Mouse (Mus musculus) ES-E14 (cell line): ENCODE data around the gene Uts2. TPM values are rescaled to one million over a fixed set of nuclear protein-coding genes. Genes with fewer than 3 reads are reported as not detected.

Experiments
- DNase-seq: peaks from one replicate; pipeline ENCODE4 v3.0.0-alpha.2; 2013; ENCODE audit warnings: low read depth, low spot score
- H3K27ac ChIP-seq: 2 replicates; pipeline ENCODE4 v1.5.1; 2012; ENCODE audit warnings: low read depth, mild to moderate bottlenecking, low read length, moderate library complexity, mixed read lengths; ENCODE audit not compliant: poor library complexity, insufficient read depth, severe bottlenecking
- H3K36me3 ChIP-seq: 2 replicates; pipeline ENCODE4 v1.6.1; 2012; ENCODE audit warnings: mild to moderate bottlenecking, low read length, moderate library complexity, mixed read lengths; ENCODE audit not compliant: control insufficient read depth, poor library complexity, insufficient read depth, severe bottlenecking
- H3K4me1 ChIP-seq, 2 experiments: fragments of 150-350 bp in 1 of 2; sonication (generic) in 1 of 2; 2 replicates each; pipeline ENCODE4 v1.6.1; 2012; ENCODE audit warnings: low read length in 2 of 2, mild to moderate bottlenecking in 1 of 2, mixed read lengths in 1 of 2; ENCODE audit not compliant: control insufficient read depth in 2 of 2, insufficient read depth in 2 of 2, poor library complexity in 1 of 2
- H3K4me3 ChIP-seq, 2 experiments: fragments of 150-350 bp in 1 of 2; sonication (generic) in 1 of 2; 2 replicates each; pipeline ENCODE4 v1.5.1; 2012; ENCODE audit warnings: low read length in 2 of 2, low read depth in 1 of 2, mild to moderate bottlenecking in 1 of 2, mixed read lengths in 1 of 2; ENCODE audit not compliant: insufficient read depth in 1 of 2, poor library complexity in 1 of 2, severe bottlenecking in 1 of 2
- H3K9ac ChIP-seq: 2 replicates; pipeline ENCODE4 v1.6.1; 2012; ENCODE audit warnings: low read depth, mild to moderate bottlenecking, low read length, mixed read lengths; ENCODE audit not compliant: poor library complexity, insufficient read depth, severe bottlenecking
- H3K9me3 ChIP-seq: fragments of 150-350 bp; sonication (generic); 2 replicates; pipeline ENCODE4 v1.6.1; 2012; ENCODE audit warnings: low read depth, mild to moderate bottlenecking, low read length; ENCODE audit not compliant: control insufficient read depth, insufficient read depth
- CHD2 ChIP-seq: IDR thresholded peaks from 2 replicates; pipeline ENCODE4 v1.6.1; 2014; ENCODE audit warnings: mild to moderate bottlenecking, low read depth, low read length, inconsistent platforms
- HCFC1 ChIP-seq: IDR thresholded peaks from 2 replicates; pipeline ENCODE4 v1.6.1; 2012; ENCODE audit warnings: low read length, inconsistent platforms, borderline replicate concordance; ENCODE audit not compliant: insufficient read depth
- MAFK ChIP-seq: IDR thresholded peaks from 2 replicates; pipeline ENCODE4 v1.6.1; 2014; ENCODE audit warnings: mild to moderate bottlenecking, low read depth, low read length, inconsistent platforms; ENCODE audit not compliant: insufficient read depth
- ZC3H11A ChIP-seq: IDR thresholded peaks from 2 replicates; pipeline ENCODE4 v1.6.1; 2012; ENCODE audit warnings: low read depth, mild to moderate bottlenecking, inconsistent platforms, low read length, borderline replicate concordance
- ZNF384 ChIP-seq: IDR thresholded peaks from 2 replicates; pipeline ENCODE4 v1.6.1; 2012; ENCODE audit warnings: low read depth, low read length, inconsistent platforms
- in situ Hi-C, 2 experiments: fragments of 600-800 bp; cut with MboI; formaldehyde crosslinking; loops; one replicate each; pipeline ENCODE4 v1.15.1; 2025; ENCODE audit warnings: low sequenced_read_pairs in 2 of 2, inconsistent platforms in 1 of 2; ENCODE audit not compliant: unreplicated experiment in 2 of 2
- total RNA-seq: library from RNA; depleted of rRNA; stranded (reverse); fragments of 300-350 nt; gene quantifications from 2 replicates; pipeline ENCODE4 v1.2.3, GENCODE M21; 2012

Uts2 gene
- total RNA-seq, 1 experiment: not detected

- no peak overlapping the region for H3K4me3 ChIP-seq
- in situ Hi-C loops: no loop called here
- H3K4me1 ChIP-seq: no peaks in the 10 kb centered on the region
- H3K9me3 ChIP-seq: no peaks in the 10 kb centered on the region
- TF ChIP-seq ZNF384 (no peak), HCFC1 (no peak), CHD2 (no peak), ZC3H11A (no peak), MAFK (no peak)
- peaks cover 10% of the 10 kb centered on the region; the same call in 1 of the 2 replicates for H3K36me3 ChIP-seq
- no peak overlapping the region for H3K27ac ChIP-seq
- DNase-seq: no peak
- no peak overlapping the region for H3K9ac ChIP-seq
Measured at GRCm38 (mm10) chr4:151024152-151024551, 27.3 kb downstream of the Uts2 start.

GRCm38 (mm10) chr4:151027001-151027400, 30.1 kb downstream of the Uts2 start:
- TF ChIP-seq ZNF384 (no peak), HCFC1 (no peak), MAFK (no peak), CHD2 (no peak), ZC3H11A (no peak)
- H3K4me3 ChIP-seq: no peak overlapping the region
- in situ Hi-C loops: no loop called here
- H3K9ac ChIP-seq: no peak overlapping the region
- no peaks in the 10 kb centered on the region for H3K4me1 ChIP-seq
- peak; percentile 40 for DNase-seq
- no peaks in the 10 kb centered on the region for H3K9me3 ChIP-seq
- H3K27ac ChIP-seq: no peak overlapping the region
- H3K36me3 ChIP-seq: peaks cover 10% of the 10 kb centered on the region; the same call in 1 of the 2 replicates

GRCm38 (mm10) chr4:151036521-151036920, 39.6 kb downstream of the Uts2 start:
- TF ChIP-seq CHD2: no peak
- TF ChIP-seq MAFK: no peak
- no peak for TF ChIP-seq ZC3H11A
- TF ChIP-seq HCFC1: no peak
- no peak for TF ChIP-seq ZNF384
- Histone ChIP-seq H3K27ac (no peak overlapping the region), H3K9ac (no peak overlapping the region), H3K4me3 (no peak overlapping the region), H3K36me3 (0 out of 2 replicates have a peak, but pooled peaks cover 3% of the 10 kb centered on the region), H3K4me1 (peaks cover 0 to 4% of the 10 kb centered on the region in 2 experiments; a peak in 1 of 4 replicates), H3K9me3 (no peaks in the 10 kb centered on the region)
- in situ Hi-C loops: no loop called here
- DNase-seq: no peak

- H3K9me3 ChIP-seq: no peaks in the 10 kb centered on the region
- DNase-seq: no peak
- H3K9ac ChIP-seq: no peak overlapping the region
- 0 out of 4 replicates have a peak, but pooled peaks cover 0 to 3% of the 10 kb centered on the region in 2 experiments for H3K4me1 ChIP-seq
- H3K36me3 ChIP-seq: 0 out of 2 replicates have a peak, but pooled peaks cover 3% of the 10 kb centered on the region
- TF ChIP-seq ZNF384: no peak
- no peak for TF ChIP-seq CHD2
- no peak for TF ChIP-seq ZC3H11A
- TF ChIP-seq MAFK: no peak
- TF ChIP-seq HCFC1: no peak
- in situ Hi-C loops: no loop called here
- no peak overlapping the region for H3K4me3 ChIP-seq
- no peak overlapping the region for H3K27ac ChIP-seq
Measured at GRCm38 (mm10) chr4:151037800-151038199, 40.9 kb downstream of the Uts2 start.

GRCm38 (mm10) chr4:151041506-151041905, 44.6 kb downstream of the Uts2 start:
- H3K4me3 ChIP-seq: no peak overlapping the region
- 0 out of 2 replicates have a peak, but pooled peaks cover 3% of the 10 kb centered on the region for H3K36me3 ChIP-seq
- H3K4me1 ChIP-seq: peaks cover 3% of the 10 kb centered on the region in 2 experiments; a peak in 2 of 4 replicates
- DNase-seq: no peak
- H3K27ac ChIP-seq: no peak overlapping the region
- in situ Hi-C loops: no loop called here
- no peak for TF ChIP-seq CHD2
- TF ChIP-seq HCFC1: no peak
- TF ChIP-seq MAFK: no peak
- TF ChIP-seq ZNF384: no peak
- no peak for TF ChIP-seq ZC3H11A
- no peaks in the 10 kb centered on the region for H3K9me3 ChIP-seq
- no peak overlapping the region for H3K9ac ChIP-seq
